Mouse (Mus musculus) gastrocnemius, adult 2 months (tissue): ENCODE data around the gene Lmo7. TPM values are rescaled to one million over a fixed set of nuclear protein-coding genes. Genes with fewer than 3 reads are reported as not detected.

Experiments used
- DNase-seq: peaks from one replicate; pipeline ENCODE4 v3.0.0; 2022
- H3K27ac ChIP-seq: fragments of 200-600 bp; 2 replicates; pipeline ENCODE4 v1.8.1; 2022; ENCODE audit warnings: mild to moderate bottlenecking
- H3K4me3 ChIP-seq: fragments of 200-600 bp; 2 replicates; pipeline ENCODE4 v1.8.1; 2022; ENCODE audit warnings: mild to moderate bottlenecking, moderate library complexity
- CTCF ChIP-seq: fragments of 200-600 bp; IDR thresholded peaks from 2 replicates; pipeline ENCODE4 v1.8.1; 2022; ENCODE audit warnings: antibody characterized with exemption, mild to moderate bottlenecking, moderate library complexity
- intact Hi-C: fragments of 180-260 bp; cut with DNase I; formaldehyde crosslinking; loops from one replicate; pipeline ENCODE4 v1.15.1; 2025
- total RNA-seq, 2 experiments: library from RNA; stranded (reverse); gene quantifications; 2 replicates each; pipeline ENCODE4 v1.2.3; 2021

Lmo7 gene
- total RNA-seq, 2 experiments from 2014 or later, result 66.4 to 75.5 TPM

- TF ChIP-seq CTCF, result no peak
- DNase-seq, result no peak
- peak overlapping the region; percentile 29 for H3K4me3 ChIP-seq
- H3K27ac ChIP-seq, result peak overlapping the region; percentile 46
- intact Hi-C loops, result no loop called here
Observed at GRCm38 (mm10) chr14:101846097-101846882, 116.5 kb downstream of the Lmo7 start.

GRCm38 (mm10) chr14:101847520-101847919 lies 117.8 kb downstream of the Lmo7 start:
- H3K4me3 ChIP-seq, result no peak overlapping the region
- DNase-seq, result no peak
- intact Hi-C loops, result no loop called here
- TF ChIP-seq CTCF, result no peak
- H3K27ac ChIP-seq, result no peak overlapping the region

GRCm38 (mm10) chr14:101852584-101853195 lies 122.9 kb downstream of the Lmo7 start:
- no peak for TF ChIP-seq CTCF
- Histone ChIP-seq H3K27ac (peak overlapping the region; percentile 80), H3K4me3 (no peak overlapping the region)
- intact Hi-C loops, result no loop called here
- no peak for DNase-seq

- Histone ChIP-seq H3K27ac (peak overlapping the region; percentile 80), H3K4me3 (peak overlapping the region; percentile 35)
- intact Hi-C loops, result no loop called here
- DNase-seq, result no peak
- TF ChIP-seq CTCF, result no peak
Observed at GRCm38 (mm10) chr14:101853207-101853606, 123.5 kb downstream of the Lmo7 start.

- peak; percentile 70 for DNase-seq
- TF ChIP-seq CTCF, result no peak
- intact Hi-C loops, result no loop called here
- peak overlapping the region; percentile 80 for H3K27ac ChIP-seq
- H3K4me3 ChIP-seq, result peak overlapping the region; percentile 35
Observed at GRCm38 (mm10) chr14:101853722-101854121, 124.0 kb downstream of the Lmo7 start.

GRCm38 (mm10) chr14:101854226-101854625 lies 124.5 kb downstream of the Lmo7 start:
- no peak for DNase-seq
- intact Hi-C loops, result no loop called here
- no peak overlapping the region for H3K4me3 ChIP-seq
- H3K27ac ChIP-seq, result peak overlapping the region; percentile 80
- no peak for TF ChIP-seq CTCF

- no peak for TF ChIP-seq CTCF
- H3K27ac ChIP-seq, result peak overlapping the region; percentile 69
Observed at GRCm38 (mm10) chr14:101859305-101859886, 129.6 kb downstream of the Lmo7 start.

GRCm38 (mm10) chr14:101862088-101862487 lies 132.3 kb downstream of the Lmo7 start:
- Histone ChIP-seq H3K4me3 (no peak overlapping the region), H3K27ac (peak overlapping the region; percentile 48; the same call in 1 of the 2 replicates)
- intact Hi-C loops, result no loop called here
- DNase-seq, result no peak
- no peak for TF ChIP-seq CTCF

More at GRCm38 (mm10) chr14:101859305-101859886, 129.6 kb downstream of the Lmo7 start:
- no peak for DNase-seq
- intact Hi-C loops, result no loop called here
- no peak overlapping the region for H3K4me3 ChIP-seq

GRCm38 (mm10) chr14:101867071-101867733 lies 137.4 kb downstream of the Lmo7 start:
- H3K27ac ChIP-seq, result peak overlapping the region; percentile 48
- intact Hi-C loops, result no loop called here
- DNase-seq, result no peak
- peak overlapping the region; percentile 13; the same call in 1 of the 2 replicates for H3K4me3 ChIP-seq
- TF ChIP-seq CTCF, result no peak

- intact Hi-C loops, result loop anchor here (2.0 kb wide), 1 partner anchor 28 kb away; no protein-coding TSS in a partner anchor
- TF ChIP-seq CTCF, result no peak
- peak overlapping the region; percentile 79 for H3K27ac ChIP-seq
Observed at GRCm38 (mm10) chr14:101869145-101869544, 139.4 kb downstream of the Lmo7 start.

GRCm38 (mm10) chr14:101869661-101870060 lies 139.9 kb downstream of the Lmo7 start:
- peak overlapping the region; percentile 28 for H3K4me3 ChIP-seq
- peak overlapping the region; percentile 79 for H3K27ac ChIP-seq
- TF ChIP-seq CTCF, result no peak
- no peak for DNase-seq
- intact Hi-C loops, result loop anchor here (2.0 to 10.0 kb wide), 2 partner anchors 29 to 85 kb away; no protein-coding TSS in a partner anchor

More at GRCm38 (mm10) chr14:101869145-101869544, 139.4 kb downstream of the Lmo7 start:
- peak; percentile 91 for DNase-seq
- H3K4me3 ChIP-seq, result peak overlapping the region; percentile 43

GRCm38 (mm10) chr14:101870171-101870902 lies 140.6 kb downstream of the Lmo7 start:
- no peak for TF ChIP-seq CTCF
- intact Hi-C loops, result loop anchor here (10.0 kb wide), 1 partner anchor 86 kb away; no protein-coding TSS in a partner anchor
- Histone ChIP-seq H3K27ac (peak overlapping the region; percentile 79), H3K4me3 (no peak overlapping the region)
- peak; percentile 35 for DNase-seq
